Mouse (Mus musculus): ENCODE measurements around the gene Dync1h1. TPM values are rescaled to one million over a fixed set of nuclear protein-coding genes. Genes with fewer than 3 reads are reported as not detected.
"Not testable (repeated sequence)": the region's sequence is repeated elsewhere in the genome, so short reads cannot be mapped to it uniquely, and the experiment has no call there.

The Dync1h1 gene
- total RNA-seq, 4 experiments from 2014 or later: 273 to 304 (median 298) TPM

DNA sequence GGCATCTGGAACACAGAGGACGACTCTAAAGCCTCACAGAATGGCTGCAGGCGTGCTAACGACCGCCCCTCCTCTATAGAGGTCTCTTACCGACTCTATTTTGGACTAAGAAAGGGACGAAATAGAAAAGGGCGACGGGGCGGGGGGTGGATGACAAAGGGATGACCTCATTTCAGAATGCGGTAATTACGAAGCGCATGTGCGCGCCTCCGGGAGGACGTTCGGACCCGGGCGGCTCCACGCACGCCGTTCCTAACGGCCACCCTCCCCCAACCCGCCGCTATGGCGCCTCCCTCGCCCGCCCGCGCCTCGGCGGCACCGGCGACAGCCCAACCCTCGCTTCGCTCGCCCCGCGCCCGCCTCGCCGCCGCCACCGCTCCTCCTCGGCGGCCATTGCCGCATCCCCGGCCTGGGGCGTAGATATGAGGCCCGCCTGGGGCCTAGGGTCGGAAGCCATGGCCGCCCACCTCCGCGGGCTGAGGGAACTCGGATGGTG, 94.5 kb downstream of the Dync1h1 start:
- peak; percentile 40 to 68 for DNase-seq (ENCODE audit: low spot score in 2 of 2)

- peak; percentile 94 to 96 for DNase-seq (ENCODE audit: low spot score in 2 of 2)
Measured at GRCm38 (mm10) chr12:110696173-110696974, 95.1 kb downstream of the Dync1h1 start.

- no peak for DNase-seq (ENCODE audit: low spot score in 2 of 2)
Measured at GRCm38 (mm10) chr12:110696975-110697400, 95.7 kb downstream of the Dync1h1 start.

DNA sequence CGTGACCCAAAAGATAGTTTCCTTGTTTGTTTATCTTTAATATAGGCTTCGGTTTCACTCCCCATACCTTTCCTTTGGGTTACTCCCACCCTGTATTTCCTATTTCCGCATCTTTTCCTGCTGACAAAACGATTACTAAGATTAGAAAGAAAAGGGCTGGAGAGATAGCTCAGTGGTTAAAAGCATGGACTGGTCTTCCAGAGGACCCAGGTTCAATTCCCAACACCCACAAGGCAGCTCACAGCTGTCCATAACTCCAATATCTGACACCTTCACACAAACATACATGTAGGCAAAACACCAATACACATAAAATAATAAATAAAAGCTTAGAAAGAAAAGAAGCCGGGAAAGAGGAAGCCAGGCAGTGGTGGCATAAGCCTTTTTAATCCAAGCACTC, 96.2 kb downstream of the Dync1h1 start:
- no peak for DNase-seq (ENCODE audit: low spot score in 2 of 2)

DNA sequence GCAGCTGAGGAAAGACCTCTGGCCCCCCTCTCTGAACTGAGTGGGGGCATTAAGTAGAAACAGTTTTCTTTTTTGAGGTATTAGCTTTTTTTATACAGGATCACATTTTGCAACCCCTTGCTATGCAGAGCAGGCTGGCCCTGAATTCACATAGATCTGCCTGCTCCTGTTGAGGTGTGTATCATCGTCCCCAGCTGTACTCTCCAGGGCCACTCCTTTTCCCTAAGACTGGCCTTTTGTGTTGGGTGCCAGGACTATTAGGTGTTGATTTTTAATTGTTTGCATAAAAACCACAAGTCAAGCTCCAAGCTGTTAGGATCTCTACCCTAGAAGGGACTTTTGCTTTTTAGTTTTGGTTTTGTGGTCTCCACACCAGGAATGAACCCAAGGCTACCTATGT, 96.8 kb downstream of the Dync1h1 start:
- DNase-seq (ENCODE audit: low spot score in 2 of 2): no peak

- DNase-seq (ENCODE audit: low spot score in 2 of 2): no peak
Measured at GRCm38 (mm10) chr12:110698523-110699170, 97.4 kb downstream of the Dync1h1 start.

- no peak for DNase-seq (ENCODE audit: low spot score in 2 of 2)
Measured at GRCm38 (mm10) chr12:110699171-110699547, 97.9 kb downstream of the Dync1h1 start.

GRCm38 (mm10) chr12:110700730-110701129, 99.5 kb downstream of the Dync1h1 start:
- DNase-seq (ENCODE audit: low spot score in 2 of 2): no peak

DNA sequence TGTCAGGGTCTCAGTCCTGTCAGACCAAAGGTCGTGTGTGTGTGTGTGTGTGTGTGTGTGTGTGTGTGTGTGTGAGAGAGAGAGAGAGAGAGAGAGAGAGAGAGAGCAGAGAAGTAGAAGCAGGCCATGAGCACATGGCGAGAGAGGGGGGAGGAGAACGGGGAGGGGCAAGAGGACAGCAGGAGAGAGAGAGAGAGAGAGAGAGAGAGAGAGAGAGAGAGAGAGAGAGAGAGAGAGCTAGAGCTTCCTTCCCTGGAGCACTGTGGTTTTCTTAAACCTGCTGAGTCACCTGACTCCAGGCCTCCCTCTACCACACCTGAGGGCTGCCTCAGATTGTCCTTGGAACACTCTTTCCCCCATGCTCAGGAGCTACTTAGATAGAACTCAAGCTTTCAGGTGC, 100.1 kb downstream of the Dync1h1 start:
- not testable (repeated sequence) for DNase-seq (ENCODE audit: low spot score in 2 of 2)

DNA sequence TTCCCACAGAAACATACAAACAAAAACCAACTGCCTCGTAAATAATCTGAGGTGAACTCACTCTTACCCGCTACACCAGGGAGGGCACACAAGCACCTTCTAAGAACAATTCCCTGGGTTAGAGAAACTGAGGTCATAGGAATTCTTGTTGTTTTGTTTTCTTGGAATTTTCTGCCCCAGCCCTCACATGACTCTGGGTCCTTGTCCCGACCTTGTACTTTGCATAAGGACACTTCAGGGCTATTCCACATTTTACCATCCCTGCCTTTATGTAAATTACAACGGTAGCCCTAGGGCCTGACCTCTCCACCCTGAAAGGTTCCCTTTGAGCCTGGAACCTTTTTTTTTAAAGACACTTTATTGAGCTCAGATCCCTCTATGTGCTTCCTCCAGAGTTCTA, 101.3 kb downstream of the Dync1h1 start, which contains the start of gene Hsp90aa1:
TSS of gene Hsp90aa1 (minus strand) at position 173 of the 400 bp plus-strand sequence.
- no peak for DNase-seq (ENCODE audit: low spot score in 2 of 2)

DNA sequence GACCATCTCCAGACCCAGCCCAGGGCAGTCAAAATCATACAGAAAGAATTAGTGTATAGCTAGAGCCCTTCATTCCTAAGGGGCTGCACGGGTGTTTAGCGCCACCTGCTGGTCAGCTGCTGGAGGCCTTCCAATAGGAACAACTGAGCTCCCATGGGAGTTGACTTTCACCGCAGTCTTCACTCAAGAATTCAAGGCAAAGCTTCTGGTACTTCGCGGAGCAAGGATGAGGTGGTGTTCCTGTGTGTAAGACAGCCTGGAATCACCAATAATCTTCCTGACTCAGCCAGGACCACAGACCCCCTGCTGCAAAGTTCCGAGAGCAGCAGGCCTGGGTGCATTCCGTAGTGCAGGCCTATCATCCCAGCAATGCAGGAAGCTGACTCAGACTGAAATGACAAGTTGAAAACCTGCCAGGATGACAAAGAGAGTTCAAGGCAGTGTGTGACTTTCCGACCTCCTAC, 101.8 kb downstream of the Dync1h1 start:
- DNase-seq (ENCODE audit: low spot score in 2 of 2): peak; percentile 35 to 74

- no peak for DNase-seq (ENCODE audit: low spot score in 2 of 2)
Measured at GRCm38 (mm10) chr12:110703682-110704081, 102.4 kb downstream of the Dync1h1 start.

DNA sequence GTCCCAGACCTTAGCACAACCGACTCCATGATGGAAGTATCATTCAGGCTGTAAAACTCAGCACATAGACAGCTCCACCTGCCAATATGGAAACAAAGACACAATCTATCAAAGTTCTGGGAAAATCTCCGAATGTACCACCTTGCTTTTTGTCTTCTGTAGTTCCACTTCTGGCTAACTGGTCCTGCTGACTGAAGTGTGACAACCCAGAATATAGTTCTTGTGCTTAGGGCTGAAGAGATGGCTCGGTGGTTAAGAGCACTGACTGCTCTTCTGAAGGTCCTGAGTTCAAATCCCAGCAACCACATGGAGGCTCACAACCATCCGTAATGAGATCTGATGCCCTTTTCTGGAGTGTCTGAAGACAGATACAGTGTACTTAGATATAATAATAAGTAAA, 104.2 kb downstream of the Dync1h1 start:
- not testable (repeated sequence) for DNase-seq (ENCODE audit: low spot score in 2 of 2)

DNA sequence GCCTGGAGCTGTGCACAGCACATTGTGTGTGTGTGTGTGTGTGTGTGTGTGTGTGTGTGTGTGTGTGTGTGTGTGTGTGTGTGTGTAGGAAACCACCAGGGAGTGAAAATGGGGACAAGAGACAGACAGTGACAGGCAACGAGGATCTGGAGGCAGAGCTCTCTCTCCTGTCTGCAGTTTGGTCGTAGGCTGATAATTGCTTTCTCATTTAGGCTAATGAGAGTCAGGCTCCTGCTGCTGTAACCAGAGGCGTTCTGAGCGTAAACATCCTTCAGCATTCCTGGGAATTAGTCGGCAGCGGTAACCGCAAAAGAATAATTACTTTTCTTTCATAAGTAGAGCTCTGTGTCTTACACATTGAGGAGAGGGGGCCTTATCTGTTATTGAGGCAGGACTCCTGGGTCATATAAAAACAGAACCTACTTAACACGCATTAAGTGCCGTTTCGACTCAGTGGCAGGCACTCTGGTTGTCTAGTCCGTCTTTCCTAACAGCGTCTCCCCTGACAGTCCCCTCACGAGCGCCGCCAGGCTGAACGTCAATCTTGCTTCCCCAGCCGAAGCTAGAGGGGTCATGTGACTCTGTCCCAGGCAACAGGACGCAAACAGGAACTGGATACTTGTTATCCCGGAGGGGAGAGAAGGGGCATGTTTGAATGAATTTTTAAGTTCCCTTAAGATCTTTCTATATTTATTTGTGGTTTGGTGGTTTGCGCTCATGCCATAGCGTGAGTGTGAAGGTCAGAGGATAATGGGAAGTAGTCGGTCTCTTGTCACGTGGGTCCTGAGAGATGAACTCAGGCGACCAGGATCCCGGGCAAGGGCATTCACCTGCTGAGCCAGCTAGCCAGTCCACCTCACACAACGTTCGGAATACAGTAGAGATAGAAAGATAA, 105.3 kb downstream of the Dync1h1 start:
- no peak for DNase-seq (ENCODE audit: low spot score in 2 of 2)

DNA sequence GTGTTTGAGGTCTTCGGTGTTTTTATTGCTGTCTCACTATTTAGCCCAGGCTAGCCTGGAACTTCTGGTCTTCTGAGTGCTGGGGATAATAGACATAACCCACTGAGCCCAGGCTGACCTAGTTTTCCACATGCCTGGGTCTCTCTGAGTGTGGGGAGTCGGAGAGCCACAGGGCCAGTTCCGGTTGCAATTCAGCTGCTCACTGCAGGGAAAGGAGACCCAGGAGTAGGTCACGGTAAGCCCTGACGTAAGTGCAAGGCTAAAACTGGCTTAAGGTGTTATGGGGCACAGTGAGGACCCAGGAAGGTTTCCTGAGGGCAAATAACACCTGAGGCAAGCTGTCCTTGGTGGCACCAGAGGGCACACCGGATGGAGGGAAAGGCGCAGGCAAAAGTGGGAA, 106.2 kb downstream of the Dync1h1 start:
- DNase-seq (ENCODE audit: low spot score in 2 of 2): no peak

- no peak for DNase-seq (ENCODE audit: low spot score in 2 of 2)
Measured at GRCm38 (mm10) chr12:110711270-110711669, 110.0 kb downstream of the Dync1h1 start.

GRCm38 (mm10) chr12:110713784-110714183, 112.5 kb downstream of the Dync1h1 start:
- no peak for DNase-seq (ENCODE audit: low spot score in 2 of 2)

DNA sequence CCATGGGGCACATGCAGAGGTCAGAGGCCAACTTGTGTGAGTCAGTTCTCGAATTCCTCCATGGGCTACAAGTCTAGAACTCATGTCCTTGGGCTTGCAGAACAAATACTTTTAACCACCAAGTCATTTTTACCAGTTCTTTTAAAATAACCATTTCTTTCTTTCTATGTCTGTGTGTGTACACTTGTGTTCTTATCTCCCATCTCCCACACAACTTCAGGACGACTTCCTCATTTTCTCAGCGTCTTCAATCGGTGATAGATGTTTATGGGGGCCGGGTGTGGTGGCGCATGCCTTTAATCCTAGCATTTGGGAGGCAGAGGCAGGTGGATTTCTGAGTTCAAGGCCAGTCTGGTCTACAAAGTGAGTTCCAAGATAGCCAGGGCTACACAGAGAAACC, 113.0 kb downstream of the Dync1h1 start:
- no peak for DNase-seq (ENCODE audit: low spot score in 2 of 2)

GRCm38 (mm10) chr12:110716004-110716403, 114.8 kb downstream of the Dync1h1 start:
- DNase-seq (ENCODE audit: low spot score in 2 of 2): no peak

All from left cerebral cortex, adult 8-10 months (tissue).